10 mouse cellular contexts compared by ENCODE assay signal in genomic region chr17:74870177-74871160, GRCm38 (mm10).
DNase-seq lines count a peak whose midpoint lies in the region; ATAC-seq lines count a peak whose summit lies in the region.
"Had no signal": no experiment of that assay in that cellular context is flagged by ENCODE, and none has a peak within 500 bp of the region (broad histone marks: within the 10 kb centered on the region; RNA-seq: fewer than 3 reads in every experiment).

No protein-coding gene starts in this region.

- intact Hi-C loops in heart, postnatal 14 days (cut with DNase I) = no loop called here
- intact Hi-C loops in gastrocnemius, postnatal 14 days (cut with DNase I; ENCODE audit: low total_unique reads) = no loop called here

- no peak overlapping the region for H3K4me3 ChIP-seq in heart, embryonic 14.5 days (ENCODE audit: control insufficient read depth in 1 of 2, insufficient read depth in 1 of 2, low read depth in 1 of 2, low read length in 2 of 2)
- no peak overlapping the region for H3K4me3 ChIP-seq in midbrain, embryonic 11.5 days (ENCODE audit: low read depth, low read length)
- H3K4me3 ChIP-seq in midbrain, embryonic 16.5 days (ENCODE audit: low read depth, low read length) = no peak overlapping the region
- no peak overlapping the region for H3K4me3 ChIP-seq in embryonic facial prominence, embryonic 12.5 days
- H3K4me3 ChIP-seq in stomach, embryonic 15.5 days (replicated peaks) = no peak overlapping the region
- H3K4me3 ChIP-seq: left cerebral cortex, adult 2 months had no signal

- peak overlapping the region; percentile 80 to 95 for H3K27ac ChIP-seq in heart, embryonic 14.5 days (replicated peaks in 1 of 2; ENCODE audit: control insufficient read depth in 1 of 2, insufficient read depth in 1 of 2, low read depth in 2 of 2, low read length in 2 of 2)
- H3K27ac ChIP-seq in midbrain, embryonic 11.5 days (ENCODE audit: low read depth, low read length) = no peak overlapping the region
- H3K27ac ChIP-seq in midbrain, embryonic 16.5 days (ENCODE audit: low read length) = no peak overlapping the region
- H3K27ac ChIP-seq in embryonic facial prominence, embryonic 12.5 days = peak overlapping the region; percentile 33
- peak overlapping the region; percentile 65; the same call in 1 of the 2 replicates for H3K27ac ChIP-seq in stomach, embryonic 15.5 days
- H3K27ac ChIP-seq: left cerebral cortex, adult 2 months had no signal

- H3K9me3 ChIP-seq in heart, embryonic 14.5 days (ENCODE audit: control insufficient read depth, low read length) = no peaks in the 10 kb centered on the region
- no peaks in the 10 kb centered on the region for H3K9me3 ChIP-seq in midbrain, embryonic 11.5 days (ENCODE audit: control insufficient read depth, low read length)
- no peaks in the 10 kb centered on the region for H3K9me3 ChIP-seq in midbrain, embryonic 16.5 days (replicated peaks; ENCODE audit: control insufficient read depth, low read length, poor library complexity, severe bottlenecking)
- no peaks in the 10 kb centered on the region for H3K9me3 ChIP-seq in embryonic facial prominence, embryonic 12.5 days
- no peaks in the 10 kb centered on the region for H3K9me3 ChIP-seq in stomach, embryonic 15.5 days

- H3K4me2 ChIP-seq in heart, embryonic 14.5 days (ENCODE audit: low read length) = 0 out of 2 replicates have a peak overlapping the region, but pooled peaks have one; percentile 21
- H3K4me2 ChIP-seq in midbrain, embryonic 11.5 days = no peak overlapping the region
- H3K4me2 ChIP-seq in midbrain, embryonic 16.5 days (ENCODE audit: low read length) = no peak overlapping the region
- H3K4me2 ChIP-seq in embryonic facial prominence, embryonic 12.5 days (replicated peaks) = no peak overlapping the region
- no peak overlapping the region for H3K4me2 ChIP-seq in stomach, embryonic 15.5 days

- no peaks in the 10 kb centered on the region for H3K36me3 ChIP-seq in heart, embryonic 14.5 days (ENCODE audit: control insufficient read depth, insufficient read depth, low read length)
- no peaks in the 10 kb centered on the region for H3K36me3 ChIP-seq in midbrain, embryonic 11.5 days (ENCODE audit: control insufficient read depth, insufficient read depth, low read length)
- no peaks in the 10 kb centered on the region for H3K36me3 ChIP-seq in midbrain, embryonic 16.5 days (ENCODE audit: control insufficient read depth, insufficient read depth, low read length)
- no peaks in the 10 kb centered on the region for H3K36me3 ChIP-seq in embryonic facial prominence, embryonic 12.5 days
- H3K36me3 ChIP-seq in stomach, embryonic 15.5 days = no peaks in the 10 kb centered on the region

- no peaks in the 10 kb centered on the region for H3K27me3 ChIP-seq in heart, embryonic 14.5 days (ENCODE audit: control insufficient read depth, insufficient read depth, low read length)
- no peaks in the 10 kb centered on the region for H3K27me3 ChIP-seq in midbrain, embryonic 11.5 days (ENCODE audit: control insufficient read depth, insufficient read depth, low read length)
- no peaks in the 10 kb centered on the region for H3K27me3 ChIP-seq in midbrain, embryonic 16.5 days (ENCODE audit: control insufficient read depth, insufficient read depth, low read depth, low read length)
- H3K27me3 ChIP-seq in embryonic facial prominence, embryonic 12.5 days = no peaks in the 10 kb centered on the region
- no peaks in the 10 kb centered on the region for H3K27me3 ChIP-seq in stomach, embryonic 15.5 days (replicated peaks)

- 8% methylated on average over 14 of the region's 14 CpGs for WGBS in heart, embryonic 14.5 days
- WGBS in midbrain, embryonic 11.5 days = 78% methylated on average over 14 of the region's 14 CpGs
- WGBS in midbrain, embryonic 16.5 days = 75% methylated on average over 14 of the region's 14 CpGs
- WGBS in embryonic facial prominence, embryonic 12.5 days = 40% methylated on average over 14 of the region's 14 CpGs
- 43% methylated on average over 14 of the region's 14 CpGs for WGBS in stomach, embryonic 15.5 days

- H3K9ac ChIP-seq in heart, embryonic 14.5 days (ENCODE audit: low read length) = peak overlapping the region; percentile 1
- H3K9ac ChIP-seq in midbrain, embryonic 11.5 days (ENCODE audit: low read length) = no peak overlapping the region
- H3K9ac ChIP-seq in midbrain, embryonic 16.5 days (ENCODE audit: low read depth, low read length) = no peak overlapping the region
- no peak overlapping the region for H3K9ac ChIP-seq in embryonic facial prominence, embryonic 12.5 days
- H3K9ac ChIP-seq in stomach, embryonic 15.5 days = no peak overlapping the region

- peak; percentile 15; the same call in 1 of the 2 replicates for ATAC-seq in heart, embryonic 14.5 days (ENCODE audit: insufficient number of reproducible peaks, insufficient read depth, low FRiP score, low read depth)
- ATAC-seq in midbrain, embryonic 11.5 days (ENCODE audit: low FRiP score) = no peak
- ATAC-seq in midbrain, embryonic 16.5 days = no peak
- ATAC-seq in embryonic facial prominence, embryonic 12.5 days (ENCODE audit: insufficient number of reproducible peaks, insufficient read depth, low FRiP score, low TSS enrichment) = no peak
- ATAC-seq in stomach, embryonic 15.5 days (ENCODE audit: insufficient read depth, low FRiP score, low read depth) = no peak

- peaks cover 56 to 75% of the 10 kb centered on the region in 2 experiments for H3K4me1 ChIP-seq in heart, embryonic 14.5 days (ENCODE audit: control insufficient read depth in 2 of 2, insufficient read depth in 2 of 2, low read length in 2 of 2)
- H3K4me1 ChIP-seq in midbrain, embryonic 11.5 days (ENCODE audit: control insufficient read depth, insufficient read depth, low read length) = peaks cover 7% of the 10 kb centered on the region; the same call in 1 of the 2 replicates
- peaks cover 9% of the 10 kb centered on the region; the same call in 1 of the 2 replicates for H3K4me1 ChIP-seq in midbrain, embryonic 16.5 days (ENCODE audit: control insufficient read depth, insufficient read depth, low read length)
- peaks cover 53% of the 10 kb centered on the region for H3K4me1 ChIP-seq in embryonic facial prominence, embryonic 12.5 days
- H3K4me1 ChIP-seq in stomach, embryonic 15.5 days = peaks cover 15% of the 10 kb centered on the region

- DNase-seq in heart, postnatal 14 days = no peak
- DNase-seq in midbrain, embryonic 11.5 days (ENCODE audit: low spot score, missing footprints) = peak; percentile 78
- DNase-seq in urinary bladder, adult 18-20 months (ENCODE audit: low spot score in 2 of 2) = no peak
- DNase-seq in gastrocnemius, postnatal 14 days = no peak
- DNase-seq: cerebellum, postnatal 36 days had no signal

Comparison
In these comparisons a context has a peak if more than half of its experiments do, and no peak if none do; other contexts are left out.
1. H3K27ac ChIP-seq: peak in heart, embryonic 14.5 days (2 of 2), embryonic facial prominence, embryonic 12.5 days (single experiment) and stomach, embryonic 15.5 days (single experiment); none in midbrain, embryonic 11.5 days (single experiment) and midbrain, embryonic 16.5 days (single experiment).